1 mouse cellular context compared by ENCODE assay signal in the genomic region with DNA sequence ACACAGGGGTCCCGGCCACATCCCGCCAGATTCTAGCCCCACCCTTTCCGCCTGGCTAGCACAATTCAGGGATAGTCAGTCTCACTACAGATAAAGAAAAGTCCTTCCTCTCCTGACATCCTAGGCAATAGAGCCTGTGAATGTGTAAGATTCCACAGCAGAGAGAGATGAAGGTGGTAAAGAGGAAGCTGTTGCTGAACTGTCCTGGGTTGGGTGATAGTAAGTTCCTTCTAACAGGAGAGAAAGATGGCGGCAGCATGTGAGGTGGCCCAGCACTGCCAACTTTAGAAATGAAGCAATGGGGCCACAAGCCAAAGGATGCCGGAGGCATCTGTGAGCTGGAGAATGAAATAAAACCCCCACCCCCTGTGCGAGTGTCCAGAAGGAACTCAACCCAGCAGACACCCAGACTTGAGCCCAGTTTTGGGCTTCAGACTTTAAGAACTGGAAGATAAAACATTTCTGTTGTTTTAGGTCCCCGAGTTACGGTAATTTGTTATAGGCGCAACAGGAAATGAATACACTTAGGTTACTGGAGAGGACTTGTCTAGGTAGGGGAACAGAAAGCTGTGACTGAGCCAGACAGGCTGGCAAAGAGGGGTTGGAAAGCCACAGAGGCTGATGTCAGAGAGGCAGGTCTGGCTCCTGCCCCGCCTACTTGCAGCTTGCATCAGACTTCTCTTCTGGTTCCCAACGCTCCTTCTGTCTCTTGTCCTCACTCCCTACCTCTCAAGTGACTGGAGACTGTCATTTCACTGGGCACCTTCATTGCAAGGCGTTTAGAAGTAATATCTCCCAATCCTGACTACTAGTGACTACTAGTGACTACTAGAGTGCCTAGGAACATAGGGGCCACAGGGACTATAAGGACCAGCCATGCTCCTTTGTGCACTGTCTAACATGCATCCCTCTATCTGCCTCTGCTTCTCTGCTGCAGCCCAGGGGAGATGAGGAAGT.
TF ChIP-seq lines count a peak whose summit lies in the region.

No protein-coding gene starts in this region.

TF ChIP-seq in CH12.LX, 34 proteins besides CTCF, POLR2A, EP300 and RAD21 (continued from another document):
- TF ChIP-seq ZKSCAN1 (IDR thresholded peaks at IDR 0.05; ENCODE audit: borderline replicate concordance, low read depth, low read length) = no peak
- no peak; the same call in 1 of the 2 replicates for TF ChIP-seq MAX (IDR thresholded peaks at IDR 0.05; ENCODE audit: low read length)
- peak; percentile 71 for TF ChIP-seq MEF2A (IDR thresholded peaks at IDR 0.05; ENCODE audit: borderline replicate concordance, low read depth, low read length)
- peak; percentile 72; the same call in 1 of the 2 replicates for TF ChIP-seq MYC (IDR thresholded peaks at IDR 0.05; ENCODE audit: low read depth, low read length)
- no peak for TF ChIP-seq CHD2 (IDR thresholded peaks at IDR 0.05; ENCODE audit: low read length)
- TF ChIP-seq GABPA (IDR thresholded peaks at IDR 0.05; ENCODE audit: insufficient replicate concordance, low read depth, low read length) = no peak
- no peak; the same call in 1 of the 2 replicates for TF ChIP-seq NRF1 (IDR thresholded peaks at IDR 0.05; ENCODE audit: low read depth, low read length)
- peak; percentile 94 for TF ChIP-seq ZMIZ1 (IDR thresholded peaks at IDR 0.05; ENCODE audit: low read depth, low read length)
- no peak for TF ChIP-seq USF2 (conservative IDR thresholded peaks at IDR 0.05; ENCODE audit: low read depth, low read length)
- TF ChIP-seq MAZ (IDR thresholded peaks at IDR 0.05; ENCODE audit: low read depth, low read length) = peak; percentile 70
- peak; percentile 70 for TF ChIP-seq ETS1 (conservative IDR thresholded peaks at IDR 0.05; ENCODE audit: low read depth, low read length)
- TF ChIP-seq RCOR1 (conservative IDR thresholded peaks at IDR 0.05; ENCODE audit: low read depth, low read length) = peak; percentile 61; the same call in 1 of the 2 replicates
